Mouse (Mus musculus): ENCODE results near the gene Armh2. TPM values are rescaled to one million over a fixed set of nuclear protein-coding genes. Genes with fewer than 3 reads are reported as not detected.
A peak's percentile ranks its signal among the peaks of the same experiment; 100 is the strongest.
"Not testable (repeated sequence)": the region's sequence is repeated elsewhere in the genome, so short reads cannot be mapped to it uniquely, and the experiment has no call there.

Armh2 gene
- polyA plus RNA-seq, 1 experiment from 2014 or later: not detected

DNA sequence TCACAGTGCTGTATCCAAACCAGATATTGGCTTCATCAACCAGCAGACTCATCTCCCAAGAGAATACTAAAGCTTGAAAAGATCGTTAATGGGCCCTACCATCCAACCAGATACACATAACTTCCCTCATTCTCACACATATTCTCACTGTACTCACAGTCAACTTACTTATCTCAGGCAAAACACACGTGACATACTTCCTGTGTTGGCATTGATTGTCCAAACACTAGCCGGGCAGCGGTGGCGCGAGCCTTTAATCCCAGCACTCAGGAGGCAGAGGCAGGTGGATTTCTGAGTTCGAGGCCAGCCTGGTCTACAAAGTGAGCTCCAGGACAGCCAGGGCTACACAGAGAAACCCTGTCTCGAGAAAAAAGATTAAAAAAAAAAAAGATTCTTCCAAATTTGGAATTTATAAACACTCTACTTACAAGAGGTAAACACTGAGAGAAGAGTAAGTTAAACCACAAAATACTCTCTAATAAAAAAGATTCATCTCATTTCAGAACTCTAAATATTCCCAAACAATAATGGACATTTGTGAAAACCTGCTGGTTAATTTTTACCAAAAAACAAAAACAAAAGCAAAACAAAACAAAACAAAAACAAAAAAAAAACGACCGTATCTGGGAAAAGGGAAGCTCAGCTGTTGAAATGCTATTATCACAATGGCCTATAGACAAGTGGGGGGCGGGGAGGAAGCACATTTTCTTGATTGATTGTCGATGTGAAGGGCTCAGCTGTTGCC lies 17.0 kb downstream of the Armh2 start:
- 43% methylated on average over 12 of the region's 12 CpGs for WGBS (ENCODE audit: insufficient replicate concordance)
- H3K36me3 ChIP-seq: peaks cover 67% of the 10 kb centered on the region
- H3K9ac ChIP-seq: 0 out of 2 replicates have a peak overlapping the region, but pooled peaks have one; percentile 26
- H3K9me3 ChIP-seq (replicated peaks): no peaks in the 10 kb centered on the region
- DNase-seq (no peak), ATAC-seq (ENCODE audit: low read depth) (no peak)
- peaks cover 42% of the 10 kb centered on the region for H3K4me1 ChIP-seq (replicated peaks)
- no peak overlapping the region for H3K27ac ChIP-seq
- H3K27me3 ChIP-seq: no peaks in the 10 kb centered on the region
- H3K4me3 ChIP-seq (replicated peaks): peak overlapping the region; percentile 12; the same call in 1 of the 2 replicates
- peak overlapping the region; percentile 82 for H3K4me2 ChIP-seq

DNA sequence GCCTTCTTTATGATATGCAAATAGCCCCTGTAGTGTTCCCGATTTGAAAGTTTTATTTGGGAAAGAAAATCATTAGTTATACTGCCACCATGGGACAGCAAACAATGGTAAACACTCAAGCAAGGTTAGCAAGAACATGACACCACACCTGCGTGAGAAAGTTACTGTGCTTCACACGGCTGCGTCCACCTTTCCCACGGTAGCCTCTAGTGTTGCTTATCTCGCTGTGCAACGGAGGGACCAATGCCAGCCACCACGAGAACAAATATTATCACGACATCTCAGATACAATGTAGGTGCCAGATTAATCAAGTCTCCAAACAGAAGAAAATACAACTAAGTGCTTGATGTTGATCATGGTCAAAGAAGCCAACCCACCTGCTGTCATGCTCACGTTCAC lies 18.4 kb downstream of the Armh2 start:
- peaks cover 54% of the 10 kb centered on the region for H3K36me3 ChIP-seq
- WGBS (ENCODE audit: insufficient replicate concordance): 51% methylated on average over 10 of the region's 10 CpGs
- peak overlapping the region; percentile 96 for H3K4me3 ChIP-seq (replicated peaks)
- H3K9me3 ChIP-seq (replicated peaks): no peaks in the 10 kb centered on the region
- DNase-seq (no peak), ATAC-seq (ENCODE audit: low read depth) (no peak)
- peak overlapping the region; percentile 99; the same call in 1 of the 2 replicates for H3K9ac ChIP-seq
- H3K27ac ChIP-seq: no peak overlapping the region
- peaks cover 46% of the 10 kb centered on the region for H3K4me1 ChIP-seq (replicated peaks)
- no peaks in the 10 kb centered on the region for H3K27me3 ChIP-seq
- H3K4me2 ChIP-seq: peak overlapping the region; percentile 82

DNA sequence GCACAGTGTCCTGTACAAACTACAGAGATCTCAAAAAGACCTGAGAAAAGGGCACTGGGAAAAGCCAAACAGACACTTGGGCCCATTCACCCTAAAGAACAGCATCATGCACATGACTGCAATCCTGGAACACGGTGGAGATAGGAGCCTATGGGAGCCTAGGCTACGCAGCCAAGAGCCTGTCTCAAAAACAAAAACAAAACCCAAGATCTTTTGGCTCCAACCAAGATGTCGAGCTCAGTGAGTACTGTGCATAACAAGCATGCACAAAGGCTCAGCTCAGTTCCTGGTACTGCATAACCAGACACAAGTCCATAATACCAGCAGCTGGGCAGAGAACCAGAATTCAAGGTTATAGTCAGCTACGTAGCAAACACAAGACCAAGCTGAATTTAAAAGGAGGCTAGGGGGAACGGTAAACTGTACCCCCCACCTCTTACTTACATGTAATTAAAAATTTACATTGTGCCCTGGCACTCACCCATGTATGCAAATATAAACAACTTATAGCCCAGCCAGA lies 19.4 kb downstream of the Armh2 start:
- Histone ChIP-seq H3K9me3 (replicated peaks) (no peaks in the 10 kb centered on the region), H3K27ac (peak overlapping the region; percentile 98), H3K27me3 (no peaks in the 10 kb centered on the region), H3K36me3 (peaks cover 45% of the 10 kb centered on the region), H3K4me1 (replicated peaks) (peaks cover 46% of the 10 kb centered on the region), H3K4me3 (replicated peaks) (peak overlapping the region; percentile 96), H3K4me2 (peak overlapping the region; percentile 82), H3K9ac (peak overlapping the region; percentile 99)
- ATAC-seq (ENCODE audit: low read depth) (no peak), DNase-seq (no peak)
- WGBS (ENCODE audit: insufficient replicate concordance): 51% methylated on average over 5 of the region's 5 CpGs

DNA sequence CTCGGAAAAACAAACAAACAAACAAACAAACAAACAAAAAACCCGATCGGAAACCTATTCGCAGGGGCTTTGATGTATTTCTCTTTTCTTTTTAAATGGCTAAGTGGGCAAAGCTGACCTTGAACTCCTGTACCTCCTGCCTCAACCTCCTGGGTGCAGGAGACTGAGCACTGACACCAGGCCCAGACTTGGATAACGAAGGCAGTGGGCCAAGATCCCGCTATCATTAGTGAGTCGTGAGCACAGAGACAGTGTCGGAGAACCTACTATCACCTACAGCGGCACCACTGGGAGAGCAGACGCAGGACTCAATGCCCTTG lies 20.0 kb downstream of the Armh2 start:
- WGBS (ENCODE audit: insufficient replicate concordance): 1% methylated on average over 10 of the region's 10 CpGs
- DNase-seq (no peak), ATAC-seq (ENCODE audit: low read depth) (no peak)
- Histone ChIP-seq H3K27me3 (no peaks in the 10 kb centered on the region), H3K9me3 (replicated peaks) (no peaks in the 10 kb centered on the region), H3K27ac (peak overlapping the region; percentile 98), H3K9ac (peak overlapping the region; percentile 99), H3K4me2 (peak overlapping the region; percentile 82), H3K36me3 (peaks cover 38% of the 10 kb centered on the region), H3K4me3 (replicated peaks) (peak overlapping the region; percentile 96), H3K4me1 (replicated peaks) (peaks cover 46% of the 10 kb centered on the region)

DNA sequence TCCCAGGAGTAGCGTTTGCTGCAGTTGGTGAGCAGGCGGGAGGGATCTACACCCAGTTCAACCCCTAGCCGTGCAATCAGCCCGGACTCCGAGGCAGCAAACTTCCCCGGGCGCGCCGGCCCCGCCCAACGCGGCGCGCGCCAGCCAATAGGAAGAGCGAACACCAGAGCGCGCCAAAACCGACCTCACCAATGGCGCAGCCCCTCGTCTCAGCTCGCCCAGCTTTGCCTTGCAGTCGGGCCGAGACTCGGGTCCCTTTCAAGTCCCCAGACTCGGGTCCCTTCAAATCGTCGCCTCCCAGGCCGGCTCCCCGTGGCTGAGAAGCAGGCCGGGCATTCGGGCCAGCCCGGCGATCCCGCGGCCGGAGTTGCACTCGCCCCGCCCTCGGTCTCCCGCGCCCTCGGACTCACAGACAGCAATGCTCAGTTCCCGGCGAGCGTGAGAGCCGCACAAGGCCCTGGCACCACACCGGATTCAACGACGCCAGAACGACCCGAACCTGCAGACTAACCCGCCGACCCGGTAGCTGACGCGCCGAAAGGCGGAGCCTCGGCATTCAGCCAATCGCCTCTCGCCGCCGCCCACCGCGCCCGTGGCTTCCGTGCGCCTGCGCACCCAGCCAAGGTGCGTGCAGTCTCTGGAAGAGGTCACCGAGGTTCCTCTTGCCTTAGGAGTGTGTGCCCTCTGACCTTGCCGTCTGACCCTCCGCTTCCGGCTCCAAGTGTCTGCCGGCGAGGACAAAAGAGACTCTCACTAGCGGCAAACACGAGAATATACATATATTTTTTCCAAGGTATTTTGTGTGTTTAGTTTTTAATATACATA lies 20.6 kb downstream of the Armh2 start, which contains the start of gene Gmnn:
Gene Gmnn, minus strand, starts transcription at position 521 of the 825 bp plus-strand sequence.
- peak within 1 kb of the TSS; percentile 98 for H3K27ac ChIP-seq
- DNase-seq (peak; percentile 95), ATAC-seq (ENCODE audit: low read depth) (peak; percentile 96)
- H3K9ac ChIP-seq: peak within 1 kb of the TSS; percentile 99
- peak within 1 kb of the TSS; percentile 96 for H3K4me3 ChIP-seq (replicated peaks)
- H3K9me3 ChIP-seq (replicated peaks): no peaks in the 10 kb centered on the region
- H3K27me3 ChIP-seq: no peaks in the 10 kb centered on the region
- peaks cover 32% of the 10 kb centered on the region for H3K36me3 ChIP-seq
- WGBS (ENCODE audit: insufficient replicate concordance): 0% methylated on average over 75 of the region's 79 CpGs
- H3K4me2 ChIP-seq: peak within 1 kb of the TSS; percentile 82
- H3K4me1 ChIP-seq (replicated peaks): peaks cover 46% of the 10 kb centered on the region

DNA sequence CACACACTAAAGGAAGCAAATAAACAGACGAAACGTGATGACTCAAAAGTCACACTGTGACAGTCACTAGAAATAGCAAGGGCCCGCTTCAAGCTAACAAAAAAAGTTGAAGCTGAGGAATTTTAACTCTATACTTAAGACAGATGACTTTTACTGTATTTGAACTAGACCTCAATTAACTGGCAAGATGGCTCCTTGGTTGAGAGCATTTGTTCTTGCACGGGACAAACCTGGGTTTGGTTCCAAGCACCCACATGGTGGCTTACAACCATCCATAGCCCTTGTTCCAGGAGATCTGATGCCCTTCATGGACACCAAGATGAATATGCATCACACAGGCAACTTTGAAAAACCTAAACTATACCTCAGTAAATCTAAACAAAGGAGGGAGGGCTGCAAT lies 21.2 kb downstream of the Armh2 start:
- Histone ChIP-seq H3K9ac (peak overlapping the region; percentile 99), H3K36me3 (peaks cover 26% of the 10 kb centered on the region), H3K4me2 (peak overlapping the region; percentile 82), H3K27ac (peak overlapping the region; percentile 98), H3K4me3 (replicated peaks) (peak overlapping the region; percentile 96), H3K4me1 (replicated peaks) (peaks cover 46% of the 10 kb centered on the region), H3K9me3 (replicated peaks) (no peaks in the 10 kb centered on the region), H3K27me3 (no peaks in the 10 kb centered on the region)
- no peak for DNase-seq
- no peak for ATAC-seq (ENCODE audit: low read depth)
- 20% methylated on average over 4 of the region's 4 CpGs for WGBS (ENCODE audit: insufficient replicate concordance)

DNA sequence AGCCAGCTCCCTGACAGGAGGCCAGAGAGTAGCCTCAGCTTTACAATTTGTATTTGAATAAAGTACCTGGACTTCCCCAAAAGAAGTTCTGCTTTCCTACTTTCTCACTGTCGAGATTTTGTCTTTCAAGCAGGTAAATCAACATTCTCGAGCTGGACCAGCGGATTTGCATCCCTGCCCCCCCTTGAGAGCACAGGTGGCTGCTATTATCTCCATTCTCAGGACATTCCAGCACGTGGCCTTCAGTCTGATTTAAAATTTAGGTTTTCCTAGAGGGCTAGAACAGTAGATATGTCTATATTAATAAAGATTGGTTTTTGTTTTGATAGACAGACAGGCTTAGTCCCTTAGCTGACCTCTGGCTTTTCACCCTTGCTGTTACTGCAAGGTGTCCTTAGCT lies 26.8 kb downstream of the Armh2 start:
- H3K4me2 ChIP-seq; H3K27ac ChIP-seq; ATAC-seq (ENCODE audit: low read depth); DNase-seq; H3K27me3 ChIP-seq; H3K4me3 ChIP-seq (replicated peaks); H3K4me1 ChIP-seq (replicated peaks); H3K9ac ChIP-seq; H3K9me3 ChIP-seq (replicated peaks); H3K36me3 ChIP-seq: not testable (repeated sequence)
- 68% methylated on average over 4 of the region's 4 CpGs for WGBS (ENCODE audit: insufficient replicate concordance)

DNA sequence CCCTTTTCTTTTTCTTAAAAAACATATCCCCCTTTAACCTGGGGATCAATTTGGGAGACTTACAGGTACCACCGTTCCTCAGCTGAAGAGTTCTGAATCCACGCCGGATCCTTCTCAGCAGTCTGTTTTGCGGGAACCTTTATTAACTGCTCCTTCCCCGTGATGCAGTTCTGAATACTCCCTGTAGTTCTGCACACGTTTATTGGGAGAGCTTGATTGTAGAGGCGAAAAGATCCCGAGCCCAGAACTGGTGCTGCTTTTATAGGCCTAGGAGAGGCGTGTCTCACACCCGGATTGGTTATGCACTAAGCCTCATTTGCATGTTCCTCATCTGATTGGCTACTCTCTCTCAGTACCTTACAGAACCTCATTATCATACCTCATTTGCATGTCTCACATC lies 30.4 kb downstream of the Armh2 start:
- not testable (repeated sequence) for H3K27me3 ChIP-seq; ATAC-seq (ENCODE audit: low read depth); H3K9me3 ChIP-seq (replicated peaks); H3K4me2 ChIP-seq; H3K36me3 ChIP-seq; DNase-seq; H3K4me3 ChIP-seq (replicated peaks); H3K9ac ChIP-seq; H3K27ac ChIP-seq; H3K4me1 ChIP-seq (replicated peaks)
- WGBS (ENCODE audit: insufficient replicate concordance): 87% methylated on average over 10 of the region's 10 CpGs

DNA sequence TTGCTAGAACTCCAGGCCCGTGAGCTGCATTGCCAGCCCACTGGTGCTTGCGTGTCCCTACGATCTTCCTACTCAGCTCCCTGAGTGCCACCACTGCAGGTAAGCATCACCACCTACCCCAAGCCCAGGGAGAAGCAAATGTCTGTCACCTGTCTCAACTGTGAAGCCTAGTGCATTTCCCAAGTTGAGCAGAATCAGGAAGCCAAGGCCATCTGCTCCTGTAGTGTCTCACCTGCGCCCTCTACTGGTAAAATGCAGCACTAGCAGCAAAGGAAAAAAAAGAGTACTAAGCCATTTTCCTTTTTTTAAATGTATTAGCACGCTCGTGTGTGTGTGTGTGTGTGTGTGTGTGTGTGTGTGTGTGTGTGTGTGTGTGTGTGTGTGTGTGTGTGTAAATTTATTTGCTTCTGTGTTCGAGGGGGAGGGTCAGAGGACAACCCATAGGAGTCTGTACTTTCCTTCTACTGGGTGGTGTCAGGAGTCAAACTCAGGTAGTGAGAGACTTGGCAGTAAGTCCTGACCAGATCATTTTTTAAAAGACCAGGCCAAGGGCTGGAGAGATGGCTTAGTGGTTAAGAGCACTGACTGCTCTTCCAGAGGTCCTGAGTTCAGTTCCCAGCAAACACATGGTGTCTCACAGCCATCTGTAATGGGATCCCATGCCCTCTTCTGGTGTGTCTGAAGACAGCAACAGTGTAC lies 35.3 kb downstream of the Armh2 start:
- Histone ChIP-seq H3K36me3 (no peaks in the 10 kb centered on the region), H3K27ac (no peak overlapping the region), H3K4me1 (replicated peaks) (no peaks in the 10 kb centered on the region), H3K4me3 (replicated peaks) (no peak overlapping the region), H3K27me3 (no peaks in the 10 kb centered on the region), H3K9me3 (replicated peaks) (no peaks in the 10 kb centered on the region), H3K4me2 (no peak overlapping the region), H3K9ac (no peak overlapping the region)
- WGBS (ENCODE audit: insufficient replicate concordance): 41% methylated on average over 7 of the region's 7 CpGs
- ATAC-seq (ENCODE audit: low read depth): 0 out of 2 replicates have a peak, but pooled peaks have one; percentile 29
- peak; percentile 34 for DNase-seq

DNA sequence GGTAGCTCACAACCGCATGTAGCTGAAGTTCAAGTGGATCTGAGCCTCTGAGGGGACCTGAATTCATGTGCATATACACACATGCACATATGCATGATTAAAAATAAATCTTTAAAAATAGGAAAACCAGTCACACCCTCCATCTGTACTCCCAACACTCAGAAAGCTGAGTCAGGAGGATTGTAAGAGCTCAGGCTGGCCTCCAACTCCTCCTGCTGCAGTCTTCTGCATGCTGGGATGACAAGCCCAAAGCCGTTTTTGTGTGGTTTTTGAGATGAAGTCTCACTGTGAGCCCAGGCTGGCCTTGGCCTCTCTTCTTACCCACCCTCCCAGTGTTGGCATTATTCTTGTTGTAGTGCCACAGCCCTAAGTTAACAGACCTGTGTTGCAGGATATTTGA lies 37.0 kb downstream of the Armh2 start:
- H3K4me1 ChIP-seq (replicated peaks): no peaks in the 10 kb centered on the region
- H3K4me2 ChIP-seq: no peak overlapping the region
- no peaks in the 10 kb centered on the region for H3K27me3 ChIP-seq
- H3K36me3 ChIP-seq: no peaks in the 10 kb centered on the region
- no peaks in the 10 kb centered on the region for H3K9me3 ChIP-seq (replicated peaks)
- ATAC-seq (ENCODE audit: low read depth): no peak
- no peak overlapping the region for H3K9ac ChIP-seq
- DNase-seq: no peak
- H3K4me3 ChIP-seq (replicated peaks): no peak overlapping the region
- WGBS (ENCODE audit: insufficient replicate concordance): 73% methylated on average over 2 of the region's 2 CpGs
- H3K27ac ChIP-seq: no peak overlapping the region

Data from liver, embryonic 13.5 days (tissue).